Mouse (Mus musculus) MEL (cell line): Measurements from ENCODE around the gene Exosc10. TPM values are rescaled to one million over a fixed set of nuclear protein-coding genes. Genes with fewer than 3 reads are reported as not detected.

Experiments
- DNase-seq: peaks from one replicate; pipeline ENCODE4 v3.0.0; 2011; ENCODE audit warnings: low read depth, low spot score
- H3K27ac ChIP-seq: 2 replicates; pipeline ENCODE4 v1.5.1; 2012; ENCODE audit warnings: low read depth, mild to moderate bottlenecking, control low read depth, low read length, moderate library complexity; ENCODE audit not compliant: control insufficient read depth
- H3K27me3 ChIP-seq, 2 experiments: fragments of 150-350 bp in 1 of 2; sonication (generic) in 1 of 2; 2 replicates each; pipeline ENCODE4 v1.6.1; 2012; ENCODE audit warnings: low read length in 2 of 2, mild to moderate bottlenecking in 2 of 2, improper control_type of control experiment in 1 of 2, moderate library complexity in 1 of 2; ENCODE audit not compliant: insufficient read depth in 2 of 2, control insufficient read depth in 1 of 2
- H3K36me3 ChIP-seq, 2 experiments: 2 replicates each; pipeline ENCODE4 v1.6.1; 2012 to 2014; ENCODE audit warnings: low read length in 2 of 2, improper control_type of control experiment in 1 of 2, inconsistent platforms in 1 of 2, mild to moderate bottlenecking in 1 of 2; ENCODE audit not compliant: insufficient read depth in 2 of 2, control insufficient read depth in 1 of 2
- H3K4me1 ChIP-seq, 2 experiments: fragments of 150-350 bp in 1 of 2; sonication (generic) in 1 of 2; 2 replicates each; pipeline ENCODE4 v1.6.1; 2012; ENCODE audit warnings: low read length in 2 of 2, improper control_type of control experiment in 1 of 2, mild to moderate bottlenecking in 1 of 2; ENCODE audit not compliant: insufficient read depth in 2 of 2, control insufficient read depth in 1 of 2
- H3K4me3 ChIP-seq, 2 experiments: fragments of 150-350 bp in 1 of 2; sonication (generic) in 1 of 2; 2 replicates each; pipeline ENCODE4 v1.5.1; 2012; ENCODE audit warnings: low read depth in 2 of 2, low read length in 2 of 2, mild to moderate bottlenecking in 2 of 2, moderate library complexity in 2 of 2, control low read depth in 1 of 2, improper control_type of control experiment in 1 of 2; ENCODE audit not compliant: control insufficient read depth in 1 of 2, insufficient read depth in 1 of 2
- H3K79me2 ChIP-seq: 2 replicates; pipeline ENCODE4 v1.6.1; 2012; ENCODE audit warnings: mild to moderate bottlenecking, low read length, moderate library complexity; ENCODE audit not compliant: control insufficient read depth, poor library complexity, insufficient read depth
- H3K9ac ChIP-seq: 2 replicates; pipeline ENCODE4 v1.6.1; 2012; ENCODE audit warnings: low read depth, mild to moderate bottlenecking, control low read depth, low read length, moderate library complexity; ENCODE audit not compliant: control insufficient read depth, poor library complexity, severe bottlenecking
- H3K9me3 ChIP-seq: fragments of 150-350 bp; sonication (generic); replicated peaks from 2 replicates; pipeline ENCODE4 v1.6.1; 2012; ENCODE audit warnings: mild to moderate bottlenecking, low read length, improper control_type of control experiment, moderate library complexity; ENCODE audit not compliant: insufficient read depth
- CHD2 ChIP-seq: IDR thresholded peaks from 2 replicates; pipeline ENCODE4 v1.6.1; 2011; ENCODE audit warnings: low read length, improper control_type of control experiment
- HCFC1 ChIP-seq: IDR thresholded peaks from 2 replicates; pipeline ENCODE4 v1.6.1; 2012; ENCODE audit warnings: low read depth, mild to moderate bottlenecking, inconsistent platforms, low read length, improper control_type of control experiment, moderate library complexity
- MAX ChIP-seq: IDR thresholded peaks from 2 replicates; pipeline ENCODE4 v1.6.1; 2011; ENCODE audit warnings: low read length, improper control_type of control experiment
- MEF2A ChIP-seq: IDR thresholded peaks from 2 replicates; pipeline ENCODE4 v1.6.1; 2014; ENCODE audit warnings: low read depth, mild to moderate bottlenecking, inconsistent platforms, low read length, improper control_type of control experiment; ENCODE audit not compliant: poor library complexity, insufficient replicate concordance, severe bottlenecking; ENCODE audit errors: extremely low read depth
- MYC ChIP-seq: IDR thresholded peaks from 2 replicates; pipeline ENCODE4 v1.6.1; 2011; ENCODE audit warnings: low read depth, mild to moderate bottlenecking, low read length, improper control_type of control experiment, moderate library complexity
- POLR2AphosphoS2 ChIP-seq: IDR thresholded peaks from 2 replicates; pipeline ENCODE4 v1.6.1; 2011; ENCODE audit warnings: low read length, improper control_type of control experiment
- POLR2AphosphoS5 ChIP-seq: IDR thresholded peaks from 2 replicates; pipeline ENCODE4 v1.6.1; 2012; ENCODE audit warnings: low read depth, borderline replicate concordance, mild to moderate bottlenecking, inconsistent platforms, low read length, moderate library complexity, mixed read lengths
- RCOR1 ChIP-seq: IDR thresholded peaks from 2 replicates; pipeline ENCODE4 v1.6.1; 2012; ENCODE audit warnings: low read depth, mild to moderate bottlenecking, inconsistent platforms, low read length, improper control_type of control experiment
- TBP ChIP-seq: IDR thresholded peaks from 2 replicates; pipeline ENCODE4 v1.8.0; 2011; ENCODE audit warnings: low read depth, low read length, improper control_type of control experiment
- TCF12 ChIP-seq: IDR thresholded peaks from 2 replicates; pipeline ENCODE4 v1.6.1; 2014; ENCODE audit warnings: low read depth, mild to moderate bottlenecking, inconsistent platforms, low read length, improper control_type of control experiment, moderate library complexity
- UBTF ChIP-seq: IDR thresholded peaks from 2 replicates; pipeline ENCODE4 v1.6.1; 2012; ENCODE audit warnings: low read depth, mild to moderate bottlenecking, inconsistent platforms, low read length, improper control_type of control experiment, moderate library complexity, borderline replicate concordance; ENCODE audit not compliant: insufficient read depth
- USF1 ChIP-seq: IDR thresholded peaks from 2 replicates; pipeline ENCODE4 v1.6.1; 2014; ENCODE audit warnings: low read depth, mild to moderate bottlenecking, inconsistent platforms, low read length, improper control_type of control experiment, moderate library complexity
- ZKSCAN1 ChIP-seq: IDR thresholded peaks from 2 replicates; pipeline ENCODE4 v1.6.1; 2012; ENCODE audit warnings: low read depth, mild to moderate bottlenecking, inconsistent platforms, low read length, improper control_type of control experiment, moderate library complexity
- polyA plus RNA-seq, 2 experiments: library from polyadenylated mRNA; stranded (reverse) in 1 of 2; unstranded in 1 of 2; fragments of >175 nt in 1 of 2; fragments of >200 nt in 1 of 2; gene quantifications; 2 replicates each; pipeline versions ENCODE4 v1.2.1 to v1.2.4; 2012; ENCODE audit warnings: low replicate concordance in 2 of 2, low read depth in 1 of 2; ENCODE audit not compliant: insufficient read length in 2 of 2, insufficient read depth in 1 of 2, missing spikeins in 1 of 2
- total RNA-seq: library from RNA; depleted of rRNA; stranded (reverse); fragments of 300-350 nt; gene quantifications from 2 replicates; pipeline ENCODE4 v1.2.3, GENCODE M21; 2012

The Exosc10 gene
- total and polyA plus RNA-seq, 3 experiments = 71.5 to 109 (median 90.5) TPM

DNA sequence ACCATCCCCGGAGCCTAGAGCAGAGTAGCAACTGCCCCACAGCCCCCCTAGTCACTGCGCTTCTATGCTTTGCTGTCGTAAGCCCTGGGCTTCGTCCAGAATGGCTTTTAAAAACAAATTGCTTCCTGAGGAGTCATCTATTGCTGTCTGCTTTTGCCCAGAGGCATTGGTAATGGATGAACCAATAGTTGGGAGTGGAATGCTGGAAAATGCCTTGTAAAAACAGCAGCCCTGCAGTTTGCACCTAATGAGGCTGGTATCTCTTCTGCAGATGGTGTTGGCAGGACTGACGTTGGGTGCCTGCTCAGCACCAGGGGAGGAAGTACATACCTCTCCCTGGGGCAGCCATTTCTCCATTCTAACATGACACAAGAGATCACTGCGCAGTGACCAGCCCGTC is 34.7 kb upstream of the Exosc10 start:
- Histone ChIP-seq H3K79me2 (no peaks in the 10 kb centered on the region), H3K27me3 (no peaks in the 10 kb centered on the region), H3K9ac (no peak overlapping the region), H3K4me3 (no peak overlapping the region), H3K27ac (no peak overlapping the region), H3K9me3 (no peaks in the 10 kb centered on the region), H3K4me1 (no peaks in the 10 kb centered on the region), H3K36me3 (peaks cover 0 to 2% of the 10 kb centered on the region in 2 experiments; a peak in 2 of 4 replicates)
- no peak for DNase-seq
- no peak for TF ChIP-seq CHD2
- no peak for TF ChIP-seq UBTF
- TF ChIP-seq RCOR1 = no peak
- TF ChIP-seq MEF2A = no peak
- TF ChIP-seq TBP = no peak
- TF ChIP-seq HCFC1 = no peak

DNA sequence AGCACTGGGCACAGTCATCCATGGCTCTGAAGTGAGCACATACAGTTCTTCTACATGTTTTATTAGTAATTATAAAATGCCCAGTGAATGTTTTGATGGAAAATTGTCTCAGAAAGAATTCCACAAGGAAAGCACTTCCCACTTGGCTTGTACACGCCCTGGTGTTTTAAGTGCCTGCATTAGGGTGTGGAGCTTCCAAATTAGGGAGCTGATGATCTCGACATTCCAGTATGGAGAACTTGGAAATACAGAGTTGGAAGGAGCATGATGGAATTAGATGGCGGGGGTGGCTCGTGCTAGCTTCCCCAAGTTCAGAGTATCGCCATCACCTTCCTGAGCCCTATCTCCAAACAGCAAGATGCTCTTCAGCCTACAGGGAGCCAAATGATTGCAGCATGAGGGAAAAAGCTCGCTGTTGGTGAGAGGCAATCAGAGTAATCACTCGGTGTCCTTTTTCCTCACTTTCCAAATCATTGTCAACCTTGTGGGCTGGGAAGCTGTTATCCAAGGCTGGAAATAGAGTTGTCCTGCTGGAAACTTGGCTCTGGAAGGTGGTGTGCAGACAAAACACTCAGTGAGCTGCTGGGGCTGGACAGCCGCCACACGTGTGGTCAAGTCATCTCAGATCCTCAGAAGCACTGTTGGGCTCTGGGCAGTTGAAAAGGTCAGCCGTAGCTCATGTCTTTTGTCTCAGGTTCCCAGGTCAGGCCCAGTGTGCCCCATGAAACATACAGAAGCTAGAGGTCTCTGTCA is 30.9 kb upstream of the Exosc10 start:
- peaks cover 0 to 2% of the 10 kb centered on the region in 2 experiments; a peak in 2 of 4 replicates for H3K36me3 ChIP-seq
- DNase-seq = no peak
- TF ChIP-seq POLR2AphosphoS5 (no peak), ZKSCAN1 (no peak), MYC (no peak), UBTF (no peak), HCFC1 (no peak), MAX (no peak), TBP (no peak), USF1 (no peak), CHD2 (no peak), POLR2AphosphoS2 (no peak), TCF12 (no peak)

More for the DNA sequence above, 30.9 kb upstream of the Exosc10 start:
- Histone ChIP-seq H3K79me2 (no peaks in the 10 kb centered on the region), H3K4me1 (no peaks in the 10 kb centered on the region), H3K4me3 (no peak overlapping the region), H3K27me3 (no peaks in the 10 kb centered on the region), H3K9ac (no peak overlapping the region), H3K9me3 (no peaks in the 10 kb centered on the region), H3K27ac (no peak overlapping the region)
